Mouse (Mus musculus) neural tube, embryonic 11.5 days (tissue): Measurements from ENCODE around the gene Fam173a. TPM values are rescaled to one million over a fixed set of nuclear protein-coding genes. Genes with fewer than 3 reads are reported as not detected.
"Not testable (repeated sequence)": the region's sequence is repeated elsewhere in the genome, so short reads cannot be mapped to it uniquely, and the experiment has no call there.

Experiments
- ATAC-seq: fragments of 200-750 bp; cut with Nextera tagmentation; 2 replicates; pipeline ENCODE4 v1.8.0; 2017; ENCODE audit warnings: moderate number of reproducible peaks, mild to moderate bottlenecking, moderate TSS enrichment, moderate library complexity; ENCODE audit not compliant: insufficient read depth, low FRiP score, low TSS enrichment
- DNase-seq: peaks from one replicate; pipeline ENCODE4 v3.0.0-alpha.2; 2015; ENCODE audit warnings: low spot score
- H3K27ac ChIP-seq: fragments of 300-500 bp; sonication (generic); 2 replicates; pipeline ENCODE4 v1.5.1; 2014; ENCODE audit warnings: low read depth, mild to moderate bottlenecking, low read length
- H3K27me3 ChIP-seq: fragments of 300-500 bp; sonication (generic); 2 replicates; pipeline ENCODE4 v1.6.1; 2014; ENCODE audit warnings: mild to moderate bottlenecking, low read length, mixed read lengths; ENCODE audit not compliant: control insufficient read depth, insufficient read depth
- H3K36me3 ChIP-seq: fragments of 300-500 bp; sonication (generic); 2 replicates; pipeline ENCODE4 v1.6.1; 2014; ENCODE audit warnings: mild to moderate bottlenecking, low read length, moderate library complexity, mixed read lengths; ENCODE audit not compliant: control insufficient read depth, insufficient read depth
- H3K4me1 ChIP-seq: fragments of 300-500 bp; sonication (generic); 2 replicates; pipeline ENCODE4 v1.6.1; 2014; ENCODE audit warnings: low read length, mixed read lengths; ENCODE audit not compliant: control insufficient read depth, insufficient read depth
- H3K4me2 ChIP-seq: fragments of 300-500 bp; sonication (generic); 2 replicates; pipeline ENCODE4 v1.6.1; 2014; ENCODE audit warnings: low read depth, mild to moderate bottlenecking, moderate library complexity
- H3K4me3 ChIP-seq: fragments of 300-500 bp; sonication (generic); 2 replicates; pipeline ENCODE4 v1.5.1; 2014; ENCODE audit warnings: low read depth, low read length
- H3K9ac ChIP-seq: fragments of 300-500 bp; sonication (generic); 2 replicates; pipeline ENCODE4 v1.6.1; 2014; ENCODE audit warnings: mild to moderate bottlenecking, low read length
- H3K9me3 ChIP-seq: fragments of 300-500 bp; sonication (generic); 2 replicates; pipeline ENCODE4 v1.6.1; 2016; ENCODE audit warnings: low read length; ENCODE audit not compliant: control insufficient read depth
- whole genome bisulfite sequencing: fragments of 180-500 bp; shearing (Covaris S2); extraction: QIAGEN DNeasy Blood & Tissue Kit; methylation state at CpG from one replicate; pipeline ENCODE4 v1.1.7; 2014; 5-methylcytosine and 5-hydroxymethylcytosine counted together
- polyA plus RNA-seq: library from polyadenylated mRNA; unstranded; fragments of >200 nt; fragmentation: Nextera tagmentation; extraction: Ambion mirVana; gene quantifications from 2 replicates; pipeline ENCODE4 v1.2.1, GENCODE M21; 2014

The Fam173a gene
- polyA plus RNA-seq, 1 experiment from 2014 or later = 65.7 TPM

DNA sequence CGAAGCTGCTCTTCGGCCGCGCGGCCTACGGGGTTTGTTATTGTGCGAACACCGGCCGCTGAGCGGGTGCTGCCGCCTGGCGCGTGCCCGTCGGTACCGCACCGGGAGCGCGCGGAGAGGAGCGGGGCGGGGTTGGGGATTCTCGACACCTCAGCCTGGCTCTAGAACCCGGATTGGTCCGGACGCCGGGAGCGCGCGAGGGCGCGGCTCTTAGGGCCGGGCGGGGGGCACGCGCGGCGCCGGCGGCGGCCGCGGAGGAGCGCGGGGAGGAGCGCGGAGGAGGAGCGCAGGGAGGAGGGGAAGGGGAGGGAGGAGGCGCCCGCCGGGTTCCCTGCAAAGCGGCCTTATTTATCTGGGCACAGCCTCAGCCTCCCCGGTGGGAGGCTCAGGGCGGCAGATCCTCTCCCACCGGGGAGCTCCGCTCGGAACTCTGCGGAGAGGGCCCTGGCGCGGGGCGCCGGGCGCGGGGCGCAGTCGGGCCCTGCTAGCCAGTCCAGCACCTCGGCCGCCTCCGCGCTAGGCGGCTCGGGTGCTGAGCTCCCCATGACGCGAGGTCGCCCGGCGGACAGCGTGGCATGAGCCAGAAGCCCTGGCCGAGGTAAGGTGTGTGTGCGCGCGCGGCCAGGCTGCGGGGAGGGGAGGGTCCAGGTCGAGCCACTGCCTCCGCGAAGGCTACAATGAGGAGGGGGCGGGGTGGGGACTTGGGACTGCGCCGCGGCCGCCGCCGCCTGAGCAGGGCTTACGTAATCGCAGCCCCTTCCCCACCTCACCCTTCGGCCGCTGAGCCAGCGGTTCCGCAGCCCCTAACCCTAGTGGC lies 16.3 kb upstream of the Fam173a start, which contains the start of gene Fbxl16:
Gene Fbxl16, plus strand, starts transcription at position 297 of the 817 bp plus-strand sequence.
- Histone ChIP-seq H3K4me3 (peak within 1 kb of the TSS; percentile 52), H3K27me3 (no peaks in the 10 kb centered on the region), H3K27ac (peak within 1 kb of the TSS; percentile 87), H3K4me2 (peak within 1 kb of the TSS; percentile 81), H3K9me3 (no peaks in the 10 kb centered on the region), H3K36me3 (no peaks in the 10 kb centered on the region), H3K4me1 (peaks cover 11% of the 10 kb centered on the region), H3K9ac (peak within 1 kb of the TSS; percentile 88)
- ATAC-seq (peak; percentile 79), DNase-seq (peak; percentile 91)
- WGBS = under 1% methylated on average over 91 of the region's 100 CpGs

DNA sequence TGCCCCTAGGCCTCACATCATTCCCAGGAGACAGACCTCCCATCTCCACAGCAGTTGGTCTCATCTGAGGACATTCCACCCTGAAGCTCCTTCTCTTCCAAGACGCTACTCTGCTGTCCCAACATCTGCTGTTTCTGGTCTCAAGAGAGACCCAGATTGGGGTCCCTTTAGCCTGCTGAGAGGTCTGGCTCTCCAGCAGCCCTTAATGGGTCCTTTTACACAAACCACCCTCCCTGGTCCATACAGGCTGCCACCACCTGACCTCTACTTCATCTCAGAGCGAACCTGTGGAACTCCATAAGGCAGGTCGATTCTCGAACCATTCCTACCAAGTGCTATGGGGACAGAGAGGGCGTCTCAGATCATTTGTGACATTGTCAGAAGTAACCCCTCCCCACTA lies 15.3 kb upstream of the Fam173a start:
- DNase-seq (no peak), ATAC-seq (no peak)
- Histone ChIP-seq H3K4me3 (no peak overlapping the region; the same call in 1 of the 2 replicates), H3K36me3 (no peaks in the 10 kb centered on the region), H3K27ac (peak overlapping the region; percentile 87), H3K9ac (peak overlapping the region; percentile 88), H3K27me3 (no peaks in the 10 kb centered on the region), H3K9me3 (no peaks in the 10 kb centered on the region), H3K4me1 (peaks cover 17% of the 10 kb centered on the region), H3K4me2 (peak overlapping the region; percentile 81)
- WGBS = 46% methylated on average over 5 of the region's 5 CpGs

DNA sequence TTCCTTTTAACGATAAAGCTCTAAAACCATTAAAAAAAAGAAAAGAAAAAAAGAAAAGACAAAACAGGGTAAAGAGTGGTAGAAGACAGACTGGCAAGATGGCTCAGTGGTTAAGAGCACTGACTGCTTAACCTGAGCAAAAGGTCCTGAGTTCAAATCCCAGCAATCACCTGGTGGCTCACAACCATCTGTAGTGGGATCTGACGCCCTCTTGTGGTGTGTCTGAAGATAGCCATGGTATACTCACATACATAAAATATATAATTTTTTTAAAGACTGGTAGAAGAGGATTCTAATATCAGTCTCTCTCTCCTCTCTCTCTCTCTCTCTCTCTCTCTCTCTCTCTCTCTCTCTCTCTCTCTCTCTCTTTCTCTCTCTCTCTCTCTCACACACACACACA lies 14.8 kb upstream of the Fam173a start:
- peaks cover 21% of the 10 kb centered on the region for H3K4me1 ChIP-seq
- not testable (repeated sequence) for H3K9me3 ChIP-seq

DNA sequence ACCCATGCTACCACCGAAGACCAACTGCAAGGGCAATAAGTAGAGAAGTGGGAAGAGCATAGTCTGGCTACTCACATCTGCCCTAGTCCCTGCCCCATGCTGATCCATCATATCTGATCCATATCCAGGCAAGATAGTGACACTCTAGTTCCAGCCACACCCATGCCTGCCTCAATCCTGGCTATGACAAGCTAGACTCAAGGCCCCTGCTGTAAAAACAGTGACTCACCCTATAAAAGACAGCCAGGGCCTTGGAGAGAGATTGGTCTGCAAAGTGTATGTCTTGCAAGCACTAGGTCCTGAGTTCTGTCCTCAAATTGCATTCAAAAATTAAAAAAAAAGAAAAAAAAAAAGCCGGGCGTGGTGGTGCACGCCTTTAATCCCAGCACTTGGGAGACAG lies 13.8 kb upstream of the Fam173a start:
- DNase-seq = no peak
- Histone ChIP-seq H3K9me3 (no peaks in the 10 kb centered on the region), H3K36me3 (no peaks in the 10 kb centered on the region), H3K27me3 (no peaks in the 10 kb centered on the region), H3K4me1 (peaks cover 22% of the 10 kb centered on the region), H3K27ac (no peak overlapping the region), H3K4me2 (no peak overlapping the region), H3K9ac (no peak overlapping the region), H3K4me3 (no peak overlapping the region)
- ATAC-seq = no peak
- 73% methylated on average over 4 of the region's 4 CpGs for WGBS

More for the DNA sequence above, 14.8 kb upstream of the Fam173a start:
- not testable (repeated sequence) for H3K4me3 ChIP-seq, H3K4me2 ChIP-seq, H3K9ac ChIP-seq, ATAC-seq, H3K27ac ChIP-seq, H3K27me3 ChIP-seq, DNase-seq, H3K36me3 ChIP-seq
- WGBS = 31% methylated on average over 2 of the region's 2 CpGs

DNA sequence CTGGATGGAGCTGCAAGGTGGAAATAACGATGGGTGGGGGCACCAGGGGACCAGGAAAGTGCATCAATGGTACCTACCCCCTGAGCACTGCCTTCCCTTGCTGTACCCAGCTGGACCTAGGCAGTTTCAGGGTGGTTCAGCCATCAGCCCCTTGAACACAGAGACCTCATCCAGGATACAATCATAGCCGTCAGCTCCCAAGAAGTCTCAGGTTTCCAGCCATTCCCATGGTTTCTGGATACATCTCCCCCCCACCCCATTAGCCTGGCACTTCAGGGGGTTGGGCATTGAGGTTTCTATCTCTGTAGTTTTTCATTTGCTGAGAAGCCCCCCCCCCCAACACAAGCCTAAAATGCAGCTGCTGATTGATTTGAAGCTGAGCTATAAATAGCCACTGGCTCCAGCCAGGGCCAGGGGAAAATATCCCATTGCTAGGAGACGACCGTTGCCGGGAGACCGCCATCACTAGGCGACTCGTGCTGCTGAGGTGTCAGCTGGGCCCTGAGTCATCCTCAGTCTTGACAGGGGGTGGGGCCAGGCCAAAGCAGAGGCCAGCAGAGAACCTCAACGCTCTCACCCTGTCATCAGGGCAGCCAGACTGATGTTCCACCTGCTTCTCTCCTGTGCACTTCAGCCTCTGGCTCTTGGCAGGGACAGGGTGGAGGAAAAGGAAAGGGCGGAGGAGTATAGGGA lies 10.3 kb upstream of the Fam173a start:
- Histone ChIP-seq H3K36me3 (no peaks in the 10 kb centered on the region), H3K4me2 (peak overlapping the region; percentile 14), H3K4me3 (no peak overlapping the region), H3K9me3 (no peaks in the 10 kb centered on the region), H3K4me1 (peaks cover 11% of the 10 kb centered on the region), H3K27ac (peak overlapping the region; percentile 76), H3K9ac (peak overlapping the region; percentile 3; the same call in 1 of the 2 replicates), H3K27me3 (no peaks in the 10 kb centered on the region)
- 12% methylated on average over 10 of the region's 10 CpGs for WGBS
- ATAC-seq = peak; percentile 89
- peak; percentile 90 for DNase-seq

DNA sequence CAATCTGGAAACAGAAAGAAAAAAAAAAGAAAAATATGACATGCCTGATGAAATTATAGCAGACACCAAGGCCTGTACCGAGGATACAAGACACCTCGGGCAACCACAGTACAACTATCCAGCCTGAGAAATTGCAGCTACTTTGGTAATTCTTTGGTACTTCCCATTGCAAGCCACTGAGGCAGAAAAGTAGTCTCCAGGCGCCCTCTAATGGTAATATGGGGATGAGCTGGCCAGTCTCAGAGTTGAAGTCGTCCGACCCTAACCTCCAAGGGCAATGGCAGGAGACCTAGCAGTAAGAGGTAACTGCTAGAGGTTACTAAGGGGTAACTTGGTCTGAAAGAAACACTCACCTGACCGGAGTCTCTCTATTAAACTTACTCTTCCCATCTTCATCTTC lies 8.3 kb upstream of the Fam173a start:
- Histone ChIP-seq H3K9ac (no peak overlapping the region), H3K4me3 (no peak overlapping the region), H3K4me2 (no peak overlapping the region), H3K4me1 (peaks cover 19% of the 10 kb centered on the region), H3K9me3 (no peaks in the 10 kb centered on the region), H3K36me3 (no peaks in the 10 kb centered on the region), H3K27ac (no peak overlapping the region), H3K27me3 (no peaks in the 10 kb centered on the region)
- DNase-seq = peak; percentile 74
- 8% methylated on average over 6 of the region's 6 CpGs for WGBS
- ATAC-seq = no peak

DNA sequence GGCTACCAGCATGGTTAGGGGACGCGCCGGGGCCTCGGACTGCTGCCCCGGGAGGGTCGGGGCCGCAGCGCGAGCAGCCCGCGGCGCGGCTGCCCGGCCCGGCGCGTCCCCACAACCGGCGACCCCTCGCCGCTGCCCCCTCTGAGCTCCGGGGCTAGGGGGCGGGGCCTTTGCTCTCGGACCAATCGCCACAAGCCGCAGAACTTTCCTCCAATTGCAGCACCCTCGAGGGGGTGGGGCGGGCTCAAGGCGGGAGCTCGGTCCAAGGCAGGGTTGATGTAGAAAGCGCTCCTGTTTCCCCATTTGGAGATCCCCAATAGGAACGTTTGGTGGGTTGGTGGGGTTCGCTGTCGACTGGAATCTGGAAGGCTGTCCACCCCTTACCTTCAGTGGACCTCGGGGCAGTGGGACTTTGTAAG lies 4.3 kb upstream of the Fam173a start, which contains the start of gene Metrn:
Gene Metrn, minus strand, starts transcription at position 186 of the 419 bp plus-strand sequence.
- no peaks in the 10 kb centered on the region for H3K27me3 ChIP-seq
- H3K27ac ChIP-seq = peak within 1 kb of the TSS; percentile 88
- peak within 1 kb of the TSS; percentile 84 for H3K9ac ChIP-seq
- H3K4me1 ChIP-seq = peaks cover 41% of the 10 kb centered on the region
- H3K4me2 ChIP-seq = peak within 1 kb of the TSS; percentile 96
- H3K9me3 ChIP-seq = no peaks in the 10 kb centered on the region
- under 1% methylated on average over 34 of the region's 35 CpGs for WGBS
- ATAC-seq (peak; percentile 64), DNase-seq (peak; percentile 92)
- peak within 1 kb of the TSS; percentile 83 for H3K4me3 ChIP-seq
- 0 out of 2 replicates have a peak, but pooled peaks cover 2% of the 10 kb centered on the region for H3K36me3 ChIP-seq

DNA sequence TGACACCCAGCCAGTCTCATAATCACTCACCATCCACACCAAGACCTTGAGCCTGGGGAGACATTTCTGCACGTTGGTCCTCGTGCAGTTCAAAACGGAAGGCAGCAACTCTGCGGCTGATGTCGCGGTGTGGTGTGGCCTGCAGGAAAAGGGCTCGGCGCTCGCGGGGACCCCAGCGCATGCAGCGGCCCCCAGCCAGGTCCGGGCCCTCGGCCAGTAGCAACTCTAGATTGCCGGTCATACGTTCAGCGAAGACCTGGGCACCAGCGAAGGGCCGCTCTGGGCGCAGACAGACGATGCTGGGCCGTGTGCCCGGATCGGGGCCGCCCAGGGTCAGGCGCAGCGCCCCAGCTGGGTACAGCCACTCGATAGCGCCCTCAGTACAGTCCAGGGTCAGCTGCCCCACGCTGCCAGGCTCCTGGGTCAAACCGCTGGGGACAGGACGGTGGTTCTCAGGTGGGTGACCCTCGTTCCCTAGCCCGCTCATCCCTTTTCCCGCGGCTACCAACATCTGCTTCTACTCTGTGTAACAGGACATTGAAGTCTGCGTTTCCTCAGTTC lies 3.6 kb upstream of the Fam173a start:
- Histone ChIP-seq H3K36me3 (0 out of 2 replicates have a peak, but pooled peaks cover 2% of the 10 kb centered on the region), H3K4me2 (peak overlapping the region; percentile 96), H3K4me3 (peak overlapping the region; percentile 83), H3K9me3 (no peaks in the 10 kb centered on the region), H3K27me3 (no peaks in the 10 kb centered on the region), H3K9ac (peak overlapping the region; percentile 84), H3K4me1 (peaks cover 43% of the 10 kb centered on the region), H3K27ac (peak overlapping the region; percentile 88)
- under 1% methylated on average over 37 of the region's 37 CpGs for WGBS
- DNase-seq (no peak), ATAC-seq (no peak)
